Mouse (Mus musculus): ENCODE results near the gene Slc35b2.

The Slc35b2 gene

DNA sequence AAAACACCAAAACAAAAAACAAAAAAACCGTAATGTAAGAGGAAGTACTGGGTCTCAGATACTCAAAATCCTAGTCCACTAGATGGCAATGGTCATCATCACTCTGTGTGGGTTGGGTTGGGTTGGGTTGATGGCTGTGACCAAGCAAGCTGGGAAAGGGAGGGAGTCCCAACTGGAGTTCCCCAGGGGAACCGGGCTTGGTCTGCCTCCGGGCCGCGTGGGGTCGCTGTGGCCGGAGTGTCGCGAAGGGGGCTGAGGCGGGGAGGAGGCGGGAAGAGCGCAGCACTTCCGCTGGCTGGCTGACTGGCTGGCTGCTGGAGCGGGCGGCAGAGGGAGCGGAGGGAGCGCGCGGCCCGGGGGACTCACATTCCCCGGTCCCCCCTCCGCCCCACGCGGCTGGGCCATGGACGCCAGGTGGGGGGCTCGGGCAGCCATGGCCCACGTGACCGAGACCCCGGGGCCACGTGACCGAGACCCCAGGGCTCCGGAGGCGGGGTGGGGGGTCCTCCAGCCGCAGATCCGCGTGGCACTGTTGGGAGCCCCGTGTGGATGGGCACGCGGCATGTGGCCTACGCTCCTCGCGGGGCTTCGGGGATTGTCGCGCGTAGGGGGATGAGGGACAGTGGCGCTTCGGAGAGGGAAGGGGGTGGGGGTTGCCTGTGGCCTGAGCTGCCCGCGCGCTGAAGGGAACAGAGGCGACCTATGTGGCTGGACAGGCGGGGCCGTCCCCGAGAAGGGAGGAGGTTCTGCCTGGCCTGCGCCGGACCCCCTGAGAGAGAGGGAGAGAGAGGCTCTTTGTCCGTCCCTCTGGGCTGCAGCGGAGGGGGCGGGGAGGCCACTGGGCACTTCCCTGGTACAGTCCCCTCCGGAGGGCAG lies at the start of gene Slc35b2:
Gene Slc35b2 (plus strand): TSS at position 220 of the 876 bp plus-strand sequence.
- peak; percentile 97 for DNase-seq (ENCODE audit: low read depth, low spot score)

DNA sequence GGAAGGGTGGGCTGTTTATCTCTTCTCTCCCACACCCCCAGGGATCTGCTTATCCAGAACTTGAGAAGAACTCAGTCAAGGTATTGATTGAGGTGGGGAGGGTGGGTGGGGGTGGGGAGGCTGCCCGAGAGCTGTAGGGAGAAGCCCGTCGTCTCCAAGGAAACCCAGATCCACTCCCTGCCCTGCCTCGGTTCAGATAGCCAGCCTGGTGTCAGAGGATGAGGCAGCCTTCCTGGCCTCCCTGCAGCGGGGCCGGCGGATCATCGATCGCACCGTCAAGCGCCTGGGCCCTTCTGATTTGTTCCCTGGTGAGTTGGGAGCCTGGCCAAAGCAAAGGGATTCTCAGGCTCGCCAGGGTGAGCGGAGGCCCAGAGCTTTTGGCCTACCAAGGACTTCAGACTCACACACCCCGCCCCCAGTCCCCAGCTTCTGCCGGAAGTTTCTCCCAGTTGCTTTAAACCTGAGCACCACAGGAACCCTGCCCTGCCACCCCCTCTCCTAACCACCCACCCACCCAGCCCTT lies 48.4 kb upstream of the Slc35b2 start:
- no peak for DNase-seq (ENCODE audit: low read depth, low spot score)

DNA sequence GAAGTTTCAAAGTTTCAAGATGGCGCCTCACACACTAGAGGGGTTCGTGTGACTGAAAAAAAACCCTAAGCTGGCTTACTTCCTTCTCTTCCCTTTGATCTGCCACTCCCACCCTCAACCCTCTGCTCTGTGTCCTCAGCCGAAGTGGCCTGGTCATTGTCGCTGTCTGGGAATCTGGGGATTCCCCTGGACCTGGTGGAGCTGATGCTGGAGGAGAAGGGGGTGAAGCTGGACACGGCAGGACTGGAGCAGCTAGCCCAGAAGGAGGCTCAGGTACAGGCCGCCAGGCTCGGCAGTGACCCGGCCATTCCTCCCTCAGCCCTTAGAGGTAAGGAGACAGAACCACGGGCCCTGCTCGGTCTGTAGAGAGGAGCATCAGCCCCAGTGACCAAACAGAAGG lies 47.9 kb upstream of the Slc35b2 start:
- DNase-seq (ENCODE audit: low read depth, low spot score) = no peak

DNA sequence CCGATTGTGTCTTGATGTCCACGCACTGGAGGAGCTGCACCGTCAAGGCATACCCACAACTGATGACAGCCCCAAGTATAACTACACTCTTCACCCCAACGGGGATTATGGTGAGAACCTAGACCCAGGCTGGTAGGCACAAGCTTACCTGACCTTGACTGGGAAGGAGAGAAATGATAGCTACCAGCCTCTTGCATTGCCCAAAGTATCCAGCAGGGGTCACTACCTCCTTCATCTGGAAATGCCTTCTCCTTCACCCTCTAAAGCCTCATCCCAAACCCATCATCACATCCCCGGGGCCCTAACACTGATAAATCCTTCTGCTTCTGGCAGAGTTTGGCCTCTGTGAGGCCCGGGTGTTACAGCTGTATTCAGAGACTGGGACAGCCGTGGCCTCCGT lies 47.2 kb upstream of the Slc35b2 start:
- DNase-seq (ENCODE audit: low read depth, low spot score) = peak; percentile 92

DNA sequence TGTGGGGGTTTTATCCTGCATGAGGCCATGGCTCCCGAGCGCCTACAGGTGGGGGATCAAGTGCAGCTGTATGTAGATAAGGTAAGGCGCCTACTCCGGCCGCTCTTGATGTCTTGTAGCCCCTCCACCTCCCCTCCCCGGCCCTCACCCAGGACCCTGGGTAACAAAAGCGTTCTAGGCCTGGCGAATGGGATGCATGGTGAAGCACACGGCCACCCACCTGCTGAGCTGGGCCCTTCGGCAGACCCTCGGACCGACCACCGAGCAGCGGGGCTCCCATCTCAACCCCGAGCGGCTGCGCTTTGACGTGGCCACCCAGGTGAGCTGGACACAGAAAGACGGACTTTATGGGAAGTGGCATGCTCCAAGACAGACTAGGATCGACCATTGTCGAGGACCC lies 46.5 kb upstream of the Slc35b2 start:
- DNase-seq (ENCODE audit: low read depth, low spot score) = no peak

DNA sequence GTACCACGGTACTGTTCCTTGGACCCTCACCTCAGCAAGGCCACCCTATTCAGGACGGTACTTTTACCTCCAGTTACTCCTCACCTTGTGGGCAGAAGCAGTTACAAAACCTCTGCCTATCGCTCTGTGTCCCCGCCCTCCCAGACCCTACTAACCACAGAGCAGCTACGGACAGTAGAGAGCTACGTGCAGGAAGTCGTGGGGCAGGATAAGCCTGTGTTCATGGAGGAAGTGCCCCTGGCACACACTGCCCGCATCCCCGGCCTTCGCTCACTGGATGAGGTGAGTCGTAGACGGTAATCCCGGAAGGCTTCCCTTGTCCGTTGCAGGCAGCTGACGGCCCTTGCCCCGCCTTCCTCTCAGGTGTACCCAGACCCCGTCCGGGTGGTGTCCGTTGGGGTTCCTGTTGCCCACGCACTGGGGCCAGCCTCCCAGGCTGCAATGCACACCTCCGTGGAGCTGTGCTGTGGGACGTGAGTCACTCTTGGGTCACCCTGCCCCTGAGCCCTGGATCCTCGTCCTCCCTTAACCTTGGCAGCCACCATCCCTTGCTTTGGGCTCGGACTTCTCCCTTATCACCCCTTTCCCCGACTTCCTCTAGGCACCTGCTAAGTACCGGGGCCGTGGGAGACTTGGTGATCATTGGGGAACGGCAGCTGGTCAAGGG lies 46.0 kb upstream of the Slc35b2 start:
- DNase-seq (ENCODE audit: low read depth, low spot score) = no peak

DNA sequence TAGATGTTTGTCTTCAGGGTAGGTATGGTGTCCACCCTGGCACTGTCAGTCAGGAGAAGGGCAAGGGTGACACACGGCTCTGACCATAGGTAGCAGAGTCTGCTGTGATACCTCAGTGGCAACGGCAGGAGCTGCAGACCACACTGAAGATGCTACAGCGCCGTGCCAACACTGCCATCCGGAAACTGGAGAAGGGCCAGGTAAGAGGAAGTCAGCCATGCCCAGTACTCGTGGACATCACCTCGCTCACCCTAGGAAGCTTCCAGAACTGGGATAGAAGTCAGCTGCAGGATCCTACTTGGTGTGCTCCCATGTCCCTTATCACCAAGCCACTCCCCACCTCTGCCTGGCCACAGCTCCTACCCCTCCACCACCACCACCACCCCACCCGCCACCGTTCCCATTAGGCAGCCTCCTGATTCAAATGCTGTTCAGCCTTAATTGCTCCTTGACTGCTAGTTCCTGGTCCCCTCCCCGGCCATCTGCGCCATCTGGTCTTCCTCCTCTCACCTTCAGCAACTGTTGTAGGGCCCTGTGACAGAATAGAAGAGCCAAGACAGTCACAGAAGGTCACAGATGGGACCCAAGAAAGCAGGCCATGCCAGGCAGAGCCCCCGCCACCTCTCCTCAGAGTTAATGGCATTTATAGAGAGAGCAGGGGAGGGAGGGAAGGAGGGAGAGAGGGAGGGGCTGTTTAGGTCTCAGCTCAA lies 44.8 kb upstream of the Slc35b2 start:
- DNase-seq (ENCODE audit: low read depth, low spot score) = peak; percentile 98

DNA sequence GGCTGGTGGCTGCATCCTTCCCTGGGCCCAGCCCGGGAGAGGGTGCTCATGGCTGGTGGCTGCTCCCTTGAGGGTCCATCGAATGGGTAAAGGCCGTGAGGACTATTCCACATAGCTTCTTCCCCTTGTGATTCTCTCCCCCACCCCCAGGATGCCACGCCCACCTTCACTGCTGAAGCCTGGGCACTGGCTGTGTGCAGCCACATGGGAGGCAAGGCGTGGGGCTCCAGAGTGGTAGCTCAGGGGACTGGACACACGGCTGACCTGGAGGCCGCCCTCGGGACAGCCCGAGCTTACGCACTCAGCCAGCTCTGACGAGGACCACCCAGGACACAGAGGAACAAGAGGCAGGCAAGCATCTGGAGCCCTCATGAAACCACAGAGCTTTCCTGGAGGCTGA lies 43.5 kb upstream of the Slc35b2 start:
- no peak for DNase-seq (ENCODE audit: low read depth, low spot score)

DNA sequence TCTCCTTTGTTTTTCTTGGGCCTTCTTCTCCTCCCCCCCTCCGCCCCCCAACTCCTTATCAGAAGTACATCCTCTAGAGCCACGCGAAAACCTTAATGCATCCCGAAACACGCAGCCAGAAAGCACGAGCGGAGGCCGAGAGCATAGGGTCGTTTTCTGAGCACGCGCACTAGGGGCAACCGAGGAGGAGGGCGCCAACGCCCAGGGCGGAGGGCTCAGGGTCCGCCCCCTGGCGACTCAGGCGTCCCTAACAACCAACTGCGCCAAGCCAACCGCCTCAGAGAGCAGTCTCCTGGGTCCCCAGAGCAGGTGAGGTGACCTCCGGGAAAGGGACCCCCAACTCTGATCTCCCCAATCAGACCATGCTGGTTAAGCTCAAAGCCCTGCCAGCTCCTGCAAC lies 40.4 kb upstream of the Slc35b2 start, which contains the start of gene Tcte1:
Gene Tcte1 (plus strand): TSS at position 172 of the 400 bp plus-strand sequence.
- DNase-seq (ENCODE audit: low read depth, low spot score) = no peak

DNA sequence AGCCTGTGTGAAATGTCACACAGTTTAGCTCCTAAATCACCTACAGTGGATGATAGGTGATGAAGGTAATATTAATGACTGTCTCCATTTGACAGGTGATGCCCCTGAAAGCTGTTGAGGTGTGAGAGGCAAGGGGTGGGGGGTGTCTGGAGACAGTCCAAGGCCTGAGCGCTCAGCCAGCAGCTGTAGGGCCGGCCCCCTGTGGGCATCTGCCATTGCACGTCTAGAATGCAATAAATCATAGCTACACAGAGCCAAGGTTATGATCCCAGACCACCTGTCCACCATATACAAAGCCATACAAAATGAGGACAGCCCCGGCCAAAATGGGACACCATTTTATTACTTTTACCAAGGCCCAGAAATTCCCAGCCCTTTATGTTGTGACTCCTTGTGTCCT lies 38.7 kb upstream of the Slc35b2 start:
- no peak for DNase-seq (ENCODE audit: low read depth, low spot score)

DNA sequence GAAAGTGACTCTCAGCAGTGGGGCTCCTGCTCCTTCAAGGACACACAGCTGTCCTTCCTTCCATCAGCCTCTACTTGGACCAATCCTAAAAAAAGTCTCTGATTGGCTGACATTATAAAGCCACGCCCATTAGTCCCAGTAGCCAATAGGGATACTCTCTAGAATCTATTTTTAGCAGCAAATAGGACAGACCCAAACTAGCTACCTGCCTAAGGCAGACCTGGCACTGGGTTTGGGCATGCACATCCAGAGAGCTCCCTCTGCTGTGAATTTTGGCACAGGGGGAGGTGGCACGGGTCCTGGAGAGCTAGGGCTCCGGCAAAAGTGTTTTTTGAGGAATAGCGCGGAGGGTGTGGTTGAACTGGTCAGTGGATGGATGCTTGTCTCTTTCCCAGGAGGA lies 37.1 kb upstream of the Slc35b2 start:
- DNase-seq (ENCODE audit: low read depth, low spot score) = peak; percentile 82

DNA sequence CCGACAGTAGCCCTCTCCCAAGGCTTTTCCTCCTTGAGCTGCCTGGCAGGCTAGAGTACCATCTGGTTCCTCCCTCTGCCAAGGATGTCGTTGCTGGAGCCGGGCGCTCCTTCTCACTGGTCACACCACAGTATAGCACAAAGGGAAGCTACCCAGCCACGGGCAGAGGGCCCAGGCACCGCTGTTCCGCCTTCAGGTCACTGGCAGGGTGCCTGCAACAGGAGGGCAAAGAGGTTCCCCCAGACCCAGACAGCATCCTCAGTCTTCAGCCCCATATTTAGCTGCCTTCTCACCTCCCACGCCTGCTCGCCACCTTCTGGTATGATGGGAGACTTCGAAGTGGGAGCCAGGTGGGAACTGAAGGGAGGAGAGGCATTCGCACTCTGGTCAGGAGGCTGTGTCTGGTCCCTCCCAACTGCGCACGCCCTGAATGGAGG lies 33.3 kb upstream of the Slc35b2 start:
- peak; percentile 97 for DNase-seq (ENCODE audit: low read depth, low spot score)

DNA sequence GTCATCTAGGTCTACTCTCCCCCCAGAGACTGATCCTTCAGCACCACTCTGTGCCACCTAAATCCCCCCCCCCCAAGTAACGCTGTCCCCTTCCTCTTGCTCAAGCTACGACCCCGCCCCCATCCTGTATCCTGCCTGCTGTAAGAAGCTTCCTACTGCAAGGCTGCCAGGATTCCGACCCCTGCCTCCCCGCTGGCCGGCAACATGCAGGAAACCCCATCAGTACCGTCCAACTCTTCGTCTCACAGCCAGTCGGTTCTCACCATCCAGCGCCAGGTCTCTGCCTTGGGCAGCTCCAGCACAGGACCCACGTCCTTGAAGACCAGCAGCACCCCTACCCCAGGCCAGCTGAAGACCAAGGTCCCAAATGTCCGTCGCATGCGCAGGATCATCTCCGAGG lies 30.8 kb upstream of the Slc35b2 start:
- DNase-seq (ENCODE audit: low read depth, low spot score) = no peak

DNA sequence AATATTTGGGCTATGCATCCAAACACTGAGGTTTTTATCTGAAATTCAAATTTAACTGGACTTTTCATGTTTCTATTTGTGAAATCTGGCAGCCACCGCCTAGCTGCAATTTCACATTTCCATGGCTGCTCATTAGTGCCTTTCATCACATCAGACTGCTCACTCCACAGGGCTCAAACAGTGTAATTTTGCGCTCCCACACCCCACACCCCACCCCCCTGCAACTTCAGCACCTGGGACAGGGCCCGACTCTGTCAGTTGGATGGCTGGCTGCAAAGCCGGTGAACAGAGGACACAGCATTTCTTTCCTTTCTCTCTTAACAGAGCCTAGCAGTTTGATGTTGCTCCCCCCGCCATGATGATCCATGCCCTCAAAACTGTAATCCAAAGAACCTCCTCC lies 27.4 kb upstream of the Slc35b2 start:
- DNase-seq (ENCODE audit: low read depth, low spot score) = peak; percentile 64

DNA sequence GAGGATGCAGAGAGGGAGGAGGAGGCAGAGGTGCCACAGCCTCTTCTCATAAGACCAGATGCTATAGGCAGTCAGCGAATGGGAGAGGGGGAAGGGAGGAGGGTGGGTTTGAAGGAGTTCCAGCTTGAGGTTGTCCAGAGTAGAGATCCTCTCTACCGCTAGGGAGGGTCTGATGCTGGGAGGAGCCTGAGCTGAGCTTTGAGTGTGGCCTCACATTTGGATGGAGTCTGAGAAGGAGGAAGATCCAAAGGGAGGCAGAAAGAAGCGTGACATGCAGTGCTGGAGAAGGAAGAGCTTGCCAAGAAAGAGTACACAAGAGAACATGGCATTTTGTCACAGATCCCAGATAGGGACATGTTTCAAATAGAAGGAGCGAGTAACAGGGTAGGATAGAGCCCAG lies 25.3 kb upstream of the Slc35b2 start:
- peak; percentile 68 for DNase-seq (ENCODE audit: low read depth, low spot score)

DNA sequence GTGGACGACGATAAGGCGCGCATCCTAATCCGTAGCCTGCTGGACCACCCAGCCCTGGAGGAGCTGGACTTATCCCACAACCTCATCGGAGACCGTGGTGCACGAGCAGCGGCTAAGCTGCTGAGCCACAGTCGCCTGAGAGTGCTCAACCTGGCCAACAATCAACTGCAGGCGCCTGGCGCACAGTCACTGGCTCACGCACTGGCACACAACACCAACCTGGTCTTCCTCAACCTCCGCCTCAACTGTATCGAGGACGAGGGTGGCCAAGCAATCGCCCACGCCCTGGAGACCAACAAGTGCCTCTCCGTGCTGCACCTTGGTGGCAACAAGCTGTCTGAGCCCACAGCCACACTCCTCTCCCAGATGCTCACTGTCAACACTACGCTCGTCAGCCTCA lies 24.0 kb upstream of the Slc35b2 start:
- peak; percentile 76 for DNase-seq (ENCODE audit: low read depth, low spot score)

DNA sequence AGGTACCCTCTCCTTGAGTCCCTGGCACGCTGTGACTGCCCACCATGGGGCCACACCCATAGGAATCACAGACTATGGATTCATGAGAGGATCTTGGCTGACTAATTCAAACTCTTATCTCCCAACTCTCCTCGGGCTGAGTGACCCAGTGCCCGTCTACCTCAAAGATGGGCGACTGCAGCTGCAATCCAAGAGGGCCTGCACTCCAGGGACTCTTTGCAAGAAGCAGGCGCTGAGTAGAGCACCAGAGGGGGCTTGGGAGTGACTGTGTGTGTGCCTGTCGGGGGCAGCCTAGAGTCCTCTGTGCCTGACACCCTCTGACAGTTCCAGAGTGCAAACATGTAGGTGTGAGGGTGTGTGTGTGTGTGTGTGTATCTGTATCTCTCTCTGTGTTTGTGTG lies 21.5 kb upstream of the Slc35b2 start:
- DNase-seq (ENCODE audit: low read depth, low spot score) = no peak

DNA sequence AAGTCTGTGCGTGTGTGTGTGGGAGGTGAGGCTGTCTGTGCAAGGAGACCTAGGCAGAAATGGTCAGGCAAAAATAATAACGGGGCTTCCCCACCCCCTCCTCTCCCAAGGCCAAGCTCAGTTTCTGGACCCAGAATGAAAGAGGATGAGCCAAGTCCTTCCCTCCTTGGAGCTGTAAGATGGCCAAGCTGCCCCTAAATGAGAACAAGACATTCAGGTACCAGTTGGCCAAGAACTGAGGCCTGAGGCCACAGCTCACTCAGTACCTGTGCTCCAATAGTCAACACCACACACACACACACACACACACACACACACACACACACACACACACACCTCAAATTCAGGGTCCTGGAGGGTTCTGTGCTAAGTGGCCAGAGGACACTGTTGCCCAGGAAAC lies 21.0 kb upstream of the Slc35b2 start:
- DNase-seq (ENCODE audit: low read depth, low spot score) = no peak

DNA sequence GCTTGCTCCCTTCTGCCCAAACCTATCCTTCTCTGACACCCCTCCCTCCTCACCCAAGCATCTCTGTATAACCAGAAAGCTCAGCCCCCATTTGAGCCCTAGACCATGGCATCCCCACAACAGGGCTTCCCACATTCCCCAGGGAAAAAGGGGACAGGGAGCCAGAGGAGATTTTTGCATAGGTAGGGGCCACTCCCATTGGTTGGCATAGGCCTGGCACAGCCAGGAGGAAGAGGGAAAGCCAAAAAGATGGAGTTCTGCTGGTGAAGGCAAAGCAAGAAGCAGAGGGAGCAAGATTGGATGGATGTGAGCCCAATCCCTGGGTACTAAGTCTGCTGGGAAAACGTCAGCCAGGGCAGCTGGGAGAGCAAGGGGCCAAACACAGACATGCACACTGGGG lies 20.6 kb upstream of the Slc35b2 start:
- DNase-seq (ENCODE audit: low read depth, low spot score) = no peak

DNA sequence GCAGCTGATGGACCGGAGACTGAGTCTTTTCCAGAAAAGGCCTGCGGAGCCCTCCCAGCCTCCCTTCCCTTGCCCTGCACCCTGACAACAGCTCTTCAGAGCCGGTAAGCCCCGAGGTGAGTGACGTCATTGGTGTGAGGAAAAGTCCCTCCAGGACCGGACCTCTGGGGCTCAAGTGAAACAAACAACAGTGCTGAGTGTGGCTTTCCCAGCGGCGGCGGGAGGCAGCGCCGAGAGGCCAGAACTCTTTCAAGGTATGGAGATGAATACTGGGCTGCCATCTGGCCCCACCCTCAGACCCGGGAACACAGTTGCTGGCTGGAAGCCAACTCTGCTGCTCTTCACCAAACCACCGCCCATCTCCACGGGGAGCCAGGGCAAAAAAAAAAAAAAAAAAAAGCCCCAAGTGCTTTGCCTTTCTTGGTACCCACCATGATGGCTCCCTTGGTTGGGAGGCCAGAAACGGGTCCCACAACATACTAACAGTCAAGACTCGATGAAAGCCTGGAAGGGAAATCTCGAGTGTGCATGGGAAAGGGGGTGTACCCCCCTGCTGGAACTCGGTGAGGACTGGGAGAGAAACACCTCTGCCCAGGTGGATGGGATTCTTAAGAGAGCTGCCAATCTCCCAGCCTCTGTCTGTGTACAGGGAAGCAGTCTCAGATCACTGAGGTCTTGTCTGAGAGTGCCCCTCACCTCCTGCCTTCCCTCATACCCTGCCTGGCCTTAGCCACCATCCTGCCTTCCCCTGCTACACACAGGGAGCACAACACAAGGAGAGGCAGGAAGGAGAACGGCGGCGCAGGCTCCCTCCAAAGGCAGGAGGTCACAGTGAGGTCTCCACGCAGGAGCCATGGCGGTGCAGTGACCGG lies 19.4 kb upstream of the Slc35b2 start:
- DNase-seq (ENCODE audit: low read depth, low spot score) = peak; percentile 66

DNA sequence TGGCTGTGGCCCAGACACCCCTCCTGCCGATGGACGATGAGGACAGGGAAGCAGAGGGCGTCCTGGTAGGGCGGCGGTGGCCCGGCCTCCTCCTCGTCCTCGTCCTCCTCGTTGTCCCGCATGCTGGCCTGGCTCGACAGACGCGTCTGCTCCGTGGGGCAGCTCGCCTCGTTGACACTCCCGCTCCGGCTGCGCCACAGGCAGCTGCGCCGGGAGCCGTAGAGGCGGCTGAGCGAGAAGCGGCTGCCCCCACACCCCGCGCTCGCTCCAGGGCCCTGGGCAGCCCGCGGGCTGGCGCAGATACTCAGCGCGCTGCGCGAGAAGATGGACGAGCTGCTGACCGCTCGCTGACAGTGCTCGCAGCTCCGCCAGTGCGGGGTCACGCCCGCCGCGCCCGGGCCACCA lies 18.8 kb upstream of the Slc35b2 start:
- no peak for DNase-seq (ENCODE audit: low read depth, low spot score)
